Mouse (Mus musculus): ENCODE measurements at regions not wholly inside any gene's neighbourhood (a gene's known extent, or its start where the extent isn't known, plus 50 kb on each side); places are given as distances from the start of the nearest gene placed in this dataset.
A peak's percentile ranks its signal among the peaks of the same experiment; 100 is the strongest.

GRCm38 (mm10) chr11:117589422-117589821, 64.7 kb upstream of the Tnrc6c start:
- no peak for DNase-seq

- no peak for DNase-seq
These were observed 61.5 kb upstream of the Tnrc6c start for GRCm38 (mm10) chr11:117592570-117592969.

- DNase-seq, result no peak
These were observed 57.9 kb upstream of the Tnrc6c start for GRCm38 (mm10) chr11:117596201-117596600.

GRCm38 (mm10) chr11:117597754-117598153, 56.3 kb upstream of the Tnrc6c start:
- DNase-seq, result no peak

- no peak for DNase-seq
These were observed 55.9 kb upstream of the Tnrc6c start for GRCm38 (mm10) chr11:117598170-117598583.

GRCm38 (mm10) chr11:117598610-117599009, 55.5 kb upstream of the Tnrc6c start:
- peak; percentile 17 for DNase-seq

GRCm38 (mm10) chr11:117599049-117599787, 54.9 kb upstream of the Tnrc6c start:
- peak; percentile 18 for DNase-seq

GRCm38 (mm10) chr11:117599788-117600263, 54.3 kb upstream of the Tnrc6c start:
- no peak for DNase-seq

GRCm38 (mm10) chr11:117601147-117601546, 52.9 kb upstream of the Tnrc6c start:
- no peak for DNase-seq

GRCm38 (mm10) chr11:117604019-117604418, 50.1 kb upstream of the Tnrc6c start:
- DNase-seq, result no peak

Data from lung, postnatal 14 days (tissue).